ENCODE assay signal across 28 mouse cellular contexts in genomic region chr17:38406135-38406534, GRCm38 (mm10). TPM values are rescaled to one million over a fixed set of nuclear protein-coding genes. Genes with fewer than 3 reads are reported as not detected.
DNase-seq lines count a peak whose midpoint lies in the region; ATAC-seq and TF ChIP-seq lines count a peak whose summit lies in the region.
"Had no signal": no experiment of that assay in that cellular context is flagged by ENCODE, and none has a peak within 500 bp of the region (broad histone marks: within the 10 kb centered on the region; RNA-seq: fewer than 3 reads in every experiment).

No protein-coding gene starts in this region.

- no peak overlapping the region for H3K4me3 ChIP-seq in C2C12 (ENCODE audit: insufficient read depth, poor library complexity, severe bottlenecking)
- H3K4me3 ChIP-seq in MEL (ENCODE audit: control insufficient read depth in 1 of 2, insufficient read depth in 1 of 2, low read depth in 2 of 2, low read length in 2 of 2), result no peak overlapping the region

- TF ChIP-seq CTCF in C2C12 (IDR thresholded peaks at IDR 0.05; ENCODE audit: control insufficient read depth, insufficient read depth, insufficient read length) (no peak), MEL (IDR thresholded peaks at IDR 0.05 in 2 of 3, conservative IDR thresholded peaks at IDR 0.05 in 1 of 3; ENCODE audit: control insufficient read depth in 1 of 3, insufficient read depth in 1 of 3, low read depth in 2 of 3, low read length in 3 of 3, poor library complexity in 1 of 3, severe bottlenecking in 1 of 3) (no peak)

- H3K79me3 ChIP-seq in C2C12 (ENCODE audit: low read depth), result no peaks in the 10 kb centered on the region

- no peaks in the 10 kb centered on the region for H3K79me2 ChIP-seq in C2C12 (ENCODE audit: control insufficient read depth, insufficient read depth)
- H3K79me2 ChIP-seq in MEL (ENCODE audit: control insufficient read depth, insufficient read depth, low read length, poor library complexity), result no peaks in the 10 kb centered on the region

- no peaks in the 10 kb centered on the region for H3K9me3 ChIP-seq in MEL (replicated peaks; ENCODE audit: insufficient read depth, low read length)
- H3K9me3 ChIP-seq: G1E had no signal

- no peak overlapping the region for H3ac ChIP-seq in C2C12 (ENCODE audit: control insufficient read depth, insufficient read length, low read depth)

- no peak for TF ChIP-seq RAD21 in MEL (IDR thresholded peaks at IDR 0.05; ENCODE audit: low read depth, low read length)

- peak; percentile 74 for DNase-seq in heart, adult 11 months
- no peak for DNase-seq in heart, postnatal 25 days (ENCODE audit: low spot score)
- DNase-seq in ovary, adult 18-20 months (ENCODE audit: low spot score), result peak; percentile 2
- DNase-seq in ovary, postnatal 14 days (ENCODE audit: low spot score), result no peak
- peak; percentile 30 for DNase-seq in MEL (ENCODE audit: low read depth, low spot score)
- no peak for DNase-seq in cerebellum, adult 8-10 months
- DNase-seq: adrenal gland, adult 2 months; adrenal gland, adult 8-10 months; adrenal gland, postnatal 10 days; adrenal gland, postnatal 14 days; adrenal gland, postnatal 25 days; adrenal gland, postnatal 36 days; B cell, adult 2 months; cerebellum, adult 11 months; cerebellum, adult 11-12 months; cerebellum, adult 18-20 months; cerebellum, adult 2 months had no signal

- H3K36me3 ChIP-seq in C2C12 (ENCODE audit: control insufficient read depth, insufficient read depth) (no peaks in the 10 kb centered on the region), MEL (ENCODE audit: control insufficient read depth in 1 of 2, insufficient read depth in 2 of 2, low read length in 2 of 2) (peaks cover 0 to 10% of the 10 kb centered on the region in 2 experiments; a peak in 2 of 4 replicates)
- H3K36me3 ChIP-seq: G1E had no signal

- no peak overlapping the region for H3K27ac ChIP-seq in MEL (ENCODE audit: control insufficient read depth, low read depth, low read length)

- TF ChIP-seq EP300 in MEL (IDR thresholded peaks at IDR 0.05; ENCODE audit: low read depth in 1 of 2, low read length in 2 of 2), result peak; percentile 79 to 81

- H3K4me1 ChIP-seq in MEL (ENCODE audit: control insufficient read depth in 1 of 2, insufficient read depth in 2 of 2, low read length in 2 of 2), result peaks cover 3 to 4% of the 10 kb centered on the region in 2 experiments

- ATAC-seq in granulocyte monocyte progenitor cell, adult 5-6 weeks (replicated peaks; ENCODE audit: poor library complexity, severe bottlenecking), result no peak
- ATAC-seq: activated CD4-positive, CD25-positive, alpha-beta regulatory T cell, adult 4 months; CD4-positive, CD25-positive, alpha-beta regulatory T cell, adult 4 months; Patski had no signal

- H3K9ac ChIP-seq in MEL (ENCODE audit: control insufficient read depth, low read depth, low read length, poor library complexity, severe bottlenecking), result no peak overlapping the region

- intact Hi-C loops in heart, postnatal 25 days (cut with DNase I), result no loop called here

- no peak for TF ChIP-seq POLR2A in MEL (IDR thresholded peaks at IDR 0.05; ENCODE audit: control insufficient read depth in 1 of 2, insufficient read depth in 1 of 2, low read depth in 1 of 2, low read length in 2 of 2, poor library complexity in 1 of 2)

- H3K27me3 ChIP-seq in C2C12 (ENCODE audit: control insufficient read depth, insufficient read depth, insufficient read length), result no peaks in the 10 kb centered on the region
- H3K27me3 ChIP-seq in MEL (ENCODE audit: control insufficient read depth in 1 of 2, insufficient read depth in 2 of 2, low read length in 2 of 2), result no peaks in the 10 kb centered on the region
- H3K27me3 ChIP-seq: CH12.LX, Patski had no signal

TF ChIP-seq in C2C12, 6 proteins besides CTCF, POLR2A, EP300 and RAD21:
- TF ChIP-seq CEBPB (IDR thresholded peaks at IDR 0.05; ENCODE audit: low read depth) (peak; percentile 45), MAX (IDR thresholded peaks at IDR 0.05) (no peak)

TF ChIP-seq in MEL, 35 proteins besides CTCF, POLR2A, EP300 and RAD21:
- TF ChIP-seq MAZ (IDR thresholded peaks at IDR 0.05; ENCODE audit: low read depth, low read length), result no peak
- TF ChIP-seq HCFC1 (IDR thresholded peaks at IDR 0.05; ENCODE audit: low read depth, low read length), result no peak
- TF ChIP-seq MYB (IDR thresholded peaks at IDR 0.05; ENCODE audit: low read depth, low read length), result no peak
- TF ChIP-seq USF2 (IDR thresholded peaks at IDR 0.05; ENCODE audit: borderline replicate concordance in 1 of 2, insufficient read depth in 1 of 2, low read depth in 1 of 2, low read length in 2 of 2), result no peak
- peak; percentile 44 for TF ChIP-seq ETS1 (IDR thresholded peaks at IDR 0.05; ENCODE audit: low read depth, low read length)
- no peak for TF ChIP-seq MEF2A (IDR thresholded peaks at IDR 0.05; ENCODE audit: extremely low read depth, insufficient replicate concordance, low read depth, low read length, poor library complexity, severe bottlenecking)
- TF ChIP-seq CHD1 (IDR thresholded peaks at IDR 0.05; ENCODE audit: low read depth, low read length), result no peak
- no peak for TF ChIP-seq NRF1 (IDR thresholded peaks at IDR 0.05; ENCODE audit: insufficient read depth, low read depth, low read length, poor library complexity, severe bottlenecking)
- peak; percentile 68 for TF ChIP-seq RCOR1 (IDR thresholded peaks at IDR 0.05; ENCODE audit: low read depth, low read length)
- TF ChIP-seq GATA1 (IDR thresholded peaks at IDR 0.05; ENCODE audit: low read depth, low read length), result peak; percentile 66
- TF ChIP-seq TCF12 (IDR thresholded peaks at IDR 0.05; ENCODE audit: low read depth, low read length), result peak; percentile 83
- no peak for TF ChIP-seq SMC3 (IDR thresholded peaks at IDR 0.05; ENCODE audit: low read depth, low read length)

RNA-seq across cellular contexts. Expression of gene Esp36, which starts 13.8 kb away (rescaled TPM):
- not detected for total RNA-seq in heart, postnatal 25 days (2021)
- polyA plus RNA-seq in C2C12 (2012; fragmentation: generic; extraction: Trizol) (not detected), MEL (2012; ENCODE audit: insufficient read depth in 1 of 2, insufficient read length in 2 of 2, low read depth in 1 of 2, low replicate concordance in 2 of 2, missing spikeins in 1 of 2) (not detected)
- total RNA-seq in MEL (2012; rRNA removed), result not detected in 2 replicates
- not detected in 2 replicates for total RNA-seq in granulocyte monocyte progenitor cell, adult 5-6 weeks (2014; fragmentation: Nextera tagmentation)
- not detected in 2 replicates for total RNA-seq in granulocyte monocyte progenitor cell, adult 5-6 weeks (2017)
- total RNA-seq: adrenal gland, adult 18-20 months; adrenal gland, adult 2 months; adrenal gland, adult 8-10 months; adrenal gland, postnatal 10 days; adrenal gland, postnatal 14 days; adrenal gland, postnatal 25 days; adrenal gland, postnatal 36 days; adrenal gland, postnatal 4 days; CH12.LX; ES-E14; G1E had no signal
- polyA plus RNA-seq: activated CD4-positive, CD25-positive, alpha-beta regulatory T cell, adult 4 months; adrenal gland, adult 2 months; brain, embryonic 14.5 days; CD4-positive, CD25-positive, alpha-beta regulatory T cell, adult 4 months; cerebellum, adult 2 months; G1E; Patski had no signal

Comparison
In these comparisons a context has a peak if more than half of its experiments do, and no peak if none do; other contexts are left out.
1. DNase-seq: peak in heart, adult 11 months (single experiment), ovary, adult 18-20 months (single experiment) and MEL (single experiment); none in heart, postnatal 25 days (single experiment), ovary, postnatal 14 days (single experiment) and cerebellum, adult 8-10 months (single experiment).